Mouse (Mus musculus): Measurements from ENCODE around the gene Rasal2. TPM values are rescaled to one million over a fixed set of nuclear protein-coding genes. Genes with fewer than 3 reads are reported as not detected.

The Rasal2 gene
- total and polyA plus RNA-seq, 3 experiments, result 1.5 to 2.6 (median 1.7) TPM

DNA sequence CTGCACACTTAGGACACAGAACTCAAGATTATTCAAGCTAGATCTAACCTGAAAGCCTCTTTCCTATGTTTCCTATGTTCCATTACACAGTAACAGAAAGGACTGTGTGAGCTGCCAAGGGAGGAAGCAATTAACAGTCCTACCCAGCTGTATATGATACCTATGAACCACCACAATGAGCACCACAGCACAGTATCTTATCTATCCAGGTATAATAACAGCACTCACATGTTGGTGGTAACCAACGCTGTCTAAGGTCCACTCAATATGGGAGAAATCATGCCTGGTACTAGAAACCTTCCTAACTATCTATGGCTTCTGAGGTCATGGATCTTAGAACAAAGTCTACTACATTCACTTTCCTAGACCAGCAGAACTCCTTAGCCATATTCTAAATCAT is 89.3 kb downstream of the Rasal2 start:
- Histone ChIP-seq H3K4me3 (replicated peaks in 1 of 3; ENCODE audit: low read depth in 2 of 3, low read length in 2 of 3, poor library complexity in 1 of 3) (no peak overlapping the region), H3K27me3 (replicated peaks) (no peaks in the 10 kb centered on the region), H3K4me1 (ENCODE audit: control insufficient read depth in 1 of 2, insufficient read depth in 2 of 2) (peaks cover 0 to 13% of the 10 kb centered on the region in 2 experiments; a peak in 2 of 4 replicates), H3K27ac (ENCODE audit: insufficient read depth, low read depth) (no peak overlapping the region), H3K9ac (ENCODE audit: insufficient read depth, low read depth) (no peak overlapping the region), H3K36me3 (replicated peaks in 1 of 2; ENCODE audit: control insufficient read depth in 1 of 2, insufficient read depth in 1 of 2, low read length in 1 of 2) (no peaks in the 10 kb centered on the region), H3K79me2 (replicated peaks; ENCODE audit: control insufficient read depth, extremely low read depth, insufficient read depth, poor library complexity, severe bottlenecking) (no peaks in the 10 kb centered on the region), H3K4me2 (ENCODE audit: insufficient read depth, low read depth, poor library complexity, severe bottlenecking) (no peak overlapping the region), H3K9me3 (replicated peaks; ENCODE audit: low read length) (no peaks in the 10 kb centered on the region)
- dilution Hi-C loops (cut with MboI; ENCODE audit: extremely low pct_ligation_motif_present, extremely low pct_unique_long_range_greater_than_20kb, low sequenced_read_pairs), result no loop called here
- in situ Hi-C loops (cut with MboI; ENCODE audit: low pct_ligation_motif_present, low pct_unique_long_range_greater_than_20kb, low sequenced_read_pairs), result no loop called here
- no peak for DNase-seq (ENCODE audit: extremely low read depth)
- TF ChIP-seq EP300 (IDR thresholded peaks at IDR 0.05; ENCODE audit: low read length) (no peak), HCFC1 (IDR thresholded peaks at IDR 0.05; ENCODE audit: low read depth, low read length) (no peak), CTCF (conservative IDR thresholded peaks at IDR 0.05 in 1 of 2, IDR thresholded peaks at IDR 0.05 in 1 of 2; ENCODE audit: low read depth in 2 of 2, low read length in 2 of 2) (no peak), USF2 (conservative IDR thresholded peaks at IDR 0.05; ENCODE audit: low read depth, low read length) (no peak), CHD2 (IDR thresholded peaks at IDR 0.05; ENCODE audit: low read length) (no peak), NRF1 (IDR thresholded peaks at IDR 0.05; ENCODE audit: low read depth, low read length) (no peak), ETS1 (conservative IDR thresholded peaks at IDR 0.05; ENCODE audit: low read depth, low read length) (no peak), MAX (IDR thresholded peaks at IDR 0.05; ENCODE audit: low read length) (no peak), JUND (conservative IDR thresholded peaks at IDR 0.05; ENCODE audit: low read depth, low read length) (no peak), IRF4 (IDR thresholded peaks at IDR 0.05; ENCODE audit: low read depth, low read length) (no peak), ELF1 (IDR thresholded peaks at IDR 0.05; ENCODE audit: low read depth, low read length) (no peak), MAZ (IDR thresholded peaks at IDR 0.05; ENCODE audit: low read depth, low read length) (no peak), NELFE (IDR thresholded peaks at IDR 0.05; ENCODE audit: low read depth, low read length) (no peak), E2F4 (IDR thresholded peaks at IDR 0.05; ENCODE audit: insufficient replicate concordance, low read depth, low read length) (no peak), TCF12 (IDR thresholded peaks at IDR 0.05; ENCODE audit: low read depth, low read length) (no peak), MAFK (IDR thresholded peaks at IDR 0.05; ENCODE audit: insufficient replicate concordance, low read length) (no peak), UBTF (IDR thresholded peaks at IDR 0.05; ENCODE audit: low read depth, low read length) (no peak)

DNA sequence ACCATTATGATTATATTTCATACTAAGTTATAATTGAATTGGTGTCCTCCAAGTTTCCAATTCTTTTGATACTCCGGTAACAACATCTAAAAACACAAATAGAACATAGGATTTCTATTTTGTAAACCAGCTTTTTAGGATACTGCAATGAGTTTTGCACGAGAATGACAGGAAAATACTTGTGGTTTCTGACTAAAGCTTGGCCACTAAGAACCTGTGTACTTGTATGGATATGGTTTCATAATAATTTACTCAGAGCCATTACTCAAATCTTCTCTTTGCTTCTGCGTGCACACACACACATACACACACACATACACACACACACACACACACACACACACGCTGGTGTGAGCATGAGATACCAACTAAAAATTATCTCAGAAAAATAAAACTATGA is 93.5 kb downstream of the Rasal2 start:
- Histone ChIP-seq H3K9ac (ENCODE audit: insufficient read depth, low read depth) (no peak overlapping the region), H3K4me3 (replicated peaks in 1 of 3; ENCODE audit: low read depth in 2 of 3, low read length in 2 of 3, poor library complexity in 1 of 3) (no peak overlapping the region), H3K27me3 (replicated peaks) (no peaks in the 10 kb centered on the region), H3K4me1 (ENCODE audit: control insufficient read depth in 1 of 2, insufficient read depth in 2 of 2) (peaks cover 2 to 5% of the 10 kb centered on the region in 2 experiments; a peak in 1 of 4 replicates), H3K9me3 (replicated peaks; ENCODE audit: low read length) (no peaks in the 10 kb centered on the region), H3K27ac (ENCODE audit: insufficient read depth, low read depth) (no peak overlapping the region), H3K4me2 (ENCODE audit: insufficient read depth, low read depth, poor library complexity, severe bottlenecking) (no peak overlapping the region), H3K36me3 (replicated peaks in 1 of 2; ENCODE audit: control insufficient read depth in 1 of 2, insufficient read depth in 1 of 2, low read length in 1 of 2) (no peaks in the 10 kb centered on the region), H3K79me2 (replicated peaks; ENCODE audit: control insufficient read depth, extremely low read depth, insufficient read depth, poor library complexity, severe bottlenecking) (no peaks in the 10 kb centered on the region)
- in situ Hi-C loops (cut with MboI; ENCODE audit: low pct_ligation_motif_present, low pct_unique_long_range_greater_than_20kb, low sequenced_read_pairs), result loop anchor here (10.0 kb wide), 1 partner anchor 116 kb away; no protein-coding TSS in a partner anchor
- TF ChIP-seq TBP (conservative IDR thresholded peaks at IDR 0.05; ENCODE audit: low read depth, low read length) (no peak), BHLHE40 (IDR thresholded peaks at IDR 0.05; ENCODE audit: low read depth, low read length) (no peak), E2F4 (IDR thresholded peaks at IDR 0.05; ENCODE audit: insufficient replicate concordance, low read depth, low read length) (no peak), MXI1 (IDR thresholded peaks at IDR 0.05; ENCODE audit: low read depth, low read length) (no peak), NELFE (IDR thresholded peaks at IDR 0.05; ENCODE audit: low read depth, low read length) (no peak), JUN (IDR thresholded peaks at IDR 0.05; ENCODE audit: insufficient read depth, low read depth, low read length) (no peak), KAT2A (IDR thresholded peaks at IDR 0.05; ENCODE audit: insufficient replicate concordance, low read length) (no peak), SMC3 (IDR thresholded peaks at IDR 0.05; ENCODE audit: low read depth, low read length) (no peak), HCFC1 (IDR thresholded peaks at IDR 0.05; ENCODE audit: low read depth, low read length) (no peak), ZMIZ1 (IDR thresholded peaks at IDR 0.05; ENCODE audit: low read depth, low read length) (no peak), RAD21 (IDR thresholded peaks at IDR 0.05; ENCODE audit: low read depth, low read length) (no peak), POLR2AphosphoS2 (IDR thresholded peaks at IDR 0.05; ENCODE audit: low read depth, low read length) (no peak), MEF2A (IDR thresholded peaks at IDR 0.05; ENCODE audit: borderline replicate concordance, low read depth, low read length) (no peak)
- DNase-seq (ENCODE audit: extremely low read depth), result no peak
- dilution Hi-C loops (cut with MboI; ENCODE audit: extremely low pct_ligation_motif_present, extremely low pct_unique_long_range_greater_than_20kb, low sequenced_read_pairs), result no loop called here

Measured in CH12.LX (cell line).